Mouse (Mus musculus) right cerebral cortex, postnatal 4 days (tissue): ENCODE data around the gene Dock4.

Source experiments
- DNase-seq: peaks from one replicate; pipeline ENCODE4 v3.0.0-alpha.2; 2022

Dock4 gene

DNA sequence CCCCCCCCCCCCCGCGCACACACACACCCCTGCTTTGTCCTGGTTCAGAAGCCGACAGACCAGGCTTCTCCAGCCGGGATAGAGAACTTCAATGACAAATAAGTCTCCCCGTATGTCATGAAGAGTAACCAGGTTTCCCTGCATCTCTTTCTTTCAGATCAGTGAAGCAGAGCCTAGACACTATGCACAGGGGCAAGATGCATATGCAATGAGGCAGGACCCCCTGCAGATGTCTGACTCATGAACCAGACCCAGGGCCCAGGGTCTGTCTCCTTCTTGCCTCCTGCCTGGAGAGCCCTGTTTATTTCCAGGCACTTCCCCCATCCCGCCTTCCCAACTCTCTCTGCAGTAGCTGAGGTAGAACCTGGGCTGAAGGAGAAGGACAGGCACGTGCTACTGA, 448.0 kb downstream of the Dock4 start:
- DNase-seq: no peak

DNA sequence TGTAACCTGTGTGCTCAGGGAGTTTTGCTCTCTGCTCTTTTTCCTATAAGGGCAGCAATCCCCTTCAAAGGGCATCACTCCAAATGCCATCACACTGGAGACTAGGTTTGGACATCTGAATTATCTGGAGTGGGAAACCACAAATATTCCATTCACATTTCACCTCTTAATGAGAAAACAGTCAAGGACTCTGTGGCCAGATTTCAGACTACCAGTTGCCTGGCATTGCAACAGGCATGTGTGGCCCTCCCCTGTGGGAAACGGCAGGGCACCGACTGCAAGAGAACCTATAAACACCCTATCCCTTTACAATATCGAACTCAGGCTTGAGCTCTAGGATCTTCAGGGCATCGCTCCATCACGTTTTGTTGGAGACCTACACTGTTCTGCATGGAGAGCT, 448.9 kb downstream of the Dock4 start:
- no peak for DNase-seq
